Mouse (Mus musculus) kidney, embryonic 15.5 days (tissue): Measurements from ENCODE around the gene Gdf15. TPM values are rescaled to one million over a fixed set of nuclear protein-coding genes. Genes with fewer than 3 reads are reported as not detected.

Source experiments
- ATAC-seq: fragments of 200-750 bp; cut with Nextera tagmentation; replicated peaks from 2 replicates; pipeline ENCODE4 v1.8.0; 2017; ENCODE audit warnings: moderate TSS enrichment; ENCODE audit not compliant: low FRiP score
- H3K27ac ChIP-seq: fragments of 300-500 bp; sonication (generic); 2 replicates; pipeline ENCODE4 v1.5.1; 2015; ENCODE audit warnings: mild to moderate bottlenecking, inconsistent platforms
- H3K27me3 ChIP-seq: fragments of 300-500 bp; sonication (generic); 2 replicates; pipeline ENCODE4 v1.6.1; 2015; ENCODE audit warnings: inconsistent platforms
- H3K36me3 ChIP-seq: fragments of 300-500 bp; sonication (generic); 2 replicates; pipeline ENCODE4 v1.6.1; 2015; ENCODE audit warnings: inconsistent platforms
- H3K4me1 ChIP-seq: fragments of 300-500 bp; sonication (generic); 2 replicates; pipeline ENCODE4 v1.6.1; 2015; ENCODE audit warnings: inconsistent platforms
- H3K4me2 ChIP-seq: fragments of 300-500 bp; sonication (generic); 2 replicates; pipeline ENCODE4 v1.6.1; 2015; ENCODE audit warnings: moderate library complexity, mild to moderate bottlenecking, inconsistent platforms
- H3K4me3 ChIP-seq: fragments of 300-500 bp; sonication (generic); replicated peaks from 2 replicates; pipeline ENCODE4 v1.5.1; 2015; ENCODE audit warnings: mild to moderate bottlenecking, inconsistent platforms
- H3K9ac ChIP-seq: fragments of 300-500 bp; sonication (generic); 2 replicates; pipeline ENCODE4 v1.6.1; 2015; ENCODE audit warnings: mild to moderate bottlenecking, inconsistent platforms
- H3K9me3 ChIP-seq: fragments of 300-500 bp; sonication (generic); replicated peaks from 2 replicates; pipeline ENCODE4 v1.6.1; 2016; ENCODE audit warnings: inconsistent platforms
- WGBS: fragments of 180-500 bp; shearing (Covaris S2); methylation state at CpG from one replicate; pipeline ENCODE4 v1.1.7; 2015; ENCODE audit warnings: mixed read lengths; 5-methylcytosine and 5-hydroxymethylcytosine counted together
- polyA plus RNA-seq: library from polyadenylated mRNA; unstranded; fragments of >200 nt; fragmentation: Nextera tagmentation; extraction: Ambion mirVana; gene quantifications from 2 replicates; pipeline ENCODE4 v1.2.1, GENCODE M21; 2015

Gdf15 gene
- polyA plus RNA-seq, 1 experiment from 2014 or later, result 0.77 TPM

GRCm38 (mm10) chr8:70655469-70655868 is 23.2 kb upstream of the Gdf15 start:
- Histone ChIP-seq H3K9ac (no peak overlapping the region), H3K4me1 (peaks cover 36% of the 10 kb centered on the region), H3K36me3 (peaks cover 62% of the 10 kb centered on the region), H3K4me3 (no peak overlapping the region), H3K9me3 (no peaks in the 10 kb centered on the region), H3K4me2 (no peak overlapping the region), H3K27ac (no peak overlapping the region), H3K27me3 (no peaks in the 10 kb centered on the region)
- no peak for ATAC-seq
- WGBS, result 70% methylated on average over 2 of the region's 2 CpGs

DNA sequence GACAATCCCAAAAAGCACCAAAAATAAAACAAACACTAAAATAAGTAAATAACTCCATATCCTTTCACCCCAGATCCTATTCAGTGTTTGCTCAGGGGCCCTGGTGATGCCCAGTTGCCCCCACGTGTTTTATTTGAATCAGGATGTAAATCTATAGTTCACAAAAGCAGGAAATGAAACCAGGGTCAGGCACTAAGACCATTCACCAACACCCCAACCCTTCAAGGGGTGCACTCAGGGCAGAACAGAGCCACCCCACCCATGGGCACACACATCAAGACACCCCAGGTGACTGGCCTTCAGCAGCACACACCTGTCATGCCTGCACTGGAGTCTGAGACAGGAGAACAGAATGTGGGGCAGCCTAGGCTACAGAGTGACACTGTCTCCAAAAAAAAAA is 21.9 kb upstream of the Gdf15 start:
- Histone ChIP-seq H3K9me3 (no peaks in the 10 kb centered on the region), H3K9ac (no peak overlapping the region), H3K36me3 (peaks cover 75% of the 10 kb centered on the region), H3K4me1 (peaks cover 36% of the 10 kb centered on the region), H3K4me3 (no peak overlapping the region), H3K27me3 (no peaks in the 10 kb centered on the region), H3K27ac (no peak overlapping the region), H3K4me2 (no peak overlapping the region)
- ATAC-seq, result no peak
- WGBS, result 57% methylated on average over 1 of the region's 1 CpGs

DNA sequence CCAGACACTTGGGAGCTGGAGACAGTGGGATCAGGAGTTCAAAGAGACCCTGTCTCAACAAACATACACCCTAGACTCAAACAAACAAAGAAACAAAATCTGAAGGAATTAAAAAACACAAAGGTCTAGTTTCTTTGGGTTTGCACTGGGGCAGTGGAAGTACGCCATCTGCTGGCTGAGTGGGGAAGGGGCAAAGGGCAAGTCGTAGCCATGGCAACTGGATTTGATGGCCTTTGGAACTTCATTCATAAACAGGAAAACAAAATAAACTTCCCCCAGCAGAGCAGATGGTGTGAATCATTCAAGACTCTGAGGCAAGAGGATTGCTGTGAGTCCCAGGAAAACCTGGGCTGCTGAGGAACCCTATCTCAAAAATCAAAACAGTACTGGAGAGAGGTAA is 21.0 kb upstream of the Gdf15 start:
- WGBS, result 57% methylated on average over 2 of the region's 2 CpGs
- no peaks in the 10 kb centered on the region for H3K27me3 ChIP-seq
- H3K4me3 ChIP-seq, result no peak overlapping the region
- H3K9me3 ChIP-seq, result no peaks in the 10 kb centered on the region
- 0 out of 2 replicates have a peak overlapping the region, but pooled peaks have one; percentile 23 for H3K27ac ChIP-seq
- no peak overlapping the region for H3K4me2 ChIP-seq
- peaks cover 82% of the 10 kb centered on the region for H3K36me3 ChIP-seq
- no peak overlapping the region for H3K9ac ChIP-seq
- peaks cover 36% of the 10 kb centered on the region for H3K4me1 ChIP-seq
- no peak for ATAC-seq

DNA sequence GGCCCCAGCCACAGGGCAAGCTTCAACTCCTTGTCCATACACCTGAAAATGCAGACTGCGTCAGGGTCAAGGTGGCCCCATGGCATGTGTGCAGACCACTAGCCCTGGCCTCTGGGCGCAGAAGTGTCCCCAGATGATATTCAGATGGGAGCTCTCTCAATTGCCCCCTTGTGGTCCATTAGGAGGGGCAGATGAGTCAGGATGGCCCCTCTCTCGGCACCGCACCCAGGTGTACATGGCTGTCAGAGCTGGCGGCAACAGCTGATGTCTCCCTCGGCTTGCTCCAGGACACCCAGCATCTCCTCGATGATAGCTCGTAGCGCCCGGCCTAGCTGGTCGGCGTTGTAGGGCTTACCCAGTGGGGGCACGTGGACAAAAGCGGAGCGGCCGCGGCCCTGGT is 18.1 kb upstream of the Gdf15 start:
- peaks cover 50% of the 10 kb centered on the region for H3K4me1 ChIP-seq
- H3K9ac ChIP-seq, result no peak overlapping the region
- no peak overlapping the region for H3K4me3 ChIP-seq
- H3K36me3 ChIP-seq, result peaks cover 60% of the 10 kb centered on the region
- WGBS, result 97% methylated on average over 17 of the region's 17 CpGs
- no peak for ATAC-seq
- H3K4me2 ChIP-seq, result no peak overlapping the region
- no peaks in the 10 kb centered on the region for H3K27me3 ChIP-seq
- H3K27ac ChIP-seq, result 0 out of 2 replicates have a peak overlapping the region, but pooled peaks have one; percentile 70
- H3K9me3 ChIP-seq, result no peaks in the 10 kb centered on the region

DNA sequence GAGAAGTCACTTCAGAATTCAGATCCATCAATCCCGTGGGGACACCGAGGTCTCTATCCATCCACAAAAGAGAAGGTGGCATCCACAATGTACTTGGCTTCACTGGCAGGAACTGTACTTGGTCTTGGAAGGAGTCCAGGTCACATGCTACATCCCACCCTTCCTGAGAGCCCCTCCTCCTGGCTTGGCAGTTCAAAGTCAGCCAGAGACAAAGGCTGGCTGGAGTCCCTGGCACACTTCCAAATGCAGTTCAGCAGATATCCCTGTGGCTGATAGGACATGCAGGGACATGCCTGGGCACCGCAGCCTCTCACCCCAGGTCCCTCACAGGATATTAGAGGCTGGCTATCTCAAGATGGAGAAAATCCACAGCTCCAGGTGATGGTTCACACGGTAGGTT is 17.1 kb upstream of the Gdf15 start:
- Histone ChIP-seq H3K4me3 (no peak overlapping the region), H3K36me3 (peaks cover 50% of the 10 kb centered on the region), H3K4me2 (no peak overlapping the region), H3K4me1 (peaks cover 54% of the 10 kb centered on the region), H3K9ac (0 out of 2 replicates have a peak overlapping the region, but pooled peaks have one; percentile 14), H3K27ac (peak overlapping the region; percentile 70), H3K9me3 (no peaks in the 10 kb centered on the region), H3K27me3 (no peaks in the 10 kb centered on the region)
- WGBS, result 70% methylated on average over 4 of the region's 4 CpGs
- ATAC-seq, result peak; percentile 47

DNA sequence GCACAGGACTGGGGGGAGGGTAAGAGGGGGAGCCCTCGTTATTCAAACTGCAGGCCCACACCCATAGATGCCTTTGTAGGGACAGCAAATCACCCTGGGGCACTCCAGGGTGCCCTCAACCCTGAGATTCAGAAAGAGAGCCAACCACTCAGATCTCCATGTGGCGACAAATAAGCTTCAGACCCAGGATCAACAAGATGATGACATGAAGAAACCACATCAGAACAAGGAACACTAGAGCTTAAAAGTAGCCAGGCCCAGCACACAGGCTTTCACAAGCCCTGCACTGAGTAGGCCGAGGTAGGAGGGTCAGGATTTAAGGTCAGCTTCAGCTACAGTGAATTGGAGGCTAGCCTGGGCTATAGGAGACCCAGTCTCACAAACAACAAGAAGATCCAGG is 16.7 kb upstream of the Gdf15 start:
- H3K9me3 ChIP-seq, result no peaks in the 10 kb centered on the region
- no peak overlapping the region for H3K4me3 ChIP-seq
- WGBS, result 67% methylated on average over 3 of the region's 3 CpGs
- no peak overlapping the region for H3K4me2 ChIP-seq
- H3K27ac ChIP-seq, result peak overlapping the region; percentile 70
- peaks cover 54% of the 10 kb centered on the region for H3K4me1 ChIP-seq
- H3K9ac ChIP-seq, result no peak overlapping the region
- peaks cover 50% of the 10 kb centered on the region for H3K36me3 ChIP-seq
- no peaks in the 10 kb centered on the region for H3K27me3 ChIP-seq
- ATAC-seq, result no peak

DNA sequence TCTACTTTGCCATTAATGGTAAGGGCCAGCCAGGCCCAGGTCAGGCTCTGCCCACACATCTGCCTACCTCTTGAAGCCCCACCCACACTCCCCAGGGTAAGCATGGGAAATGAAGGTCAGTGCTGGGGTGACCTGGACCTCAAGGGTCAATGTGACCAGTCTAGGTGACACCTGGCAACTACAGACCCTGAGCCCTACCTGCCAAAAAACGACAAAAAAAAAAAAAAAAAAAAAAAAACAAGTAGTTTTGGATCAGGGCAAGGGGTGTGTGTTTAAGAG is 15.8 kb upstream of the Gdf15 start:
- Histone ChIP-seq H3K27me3 (no peaks in the 10 kb centered on the region), H3K36me3 (peaks cover 46% of the 10 kb centered on the region), H3K27ac (peak overlapping the region; percentile 70), H3K9me3 (no peaks in the 10 kb centered on the region), H3K4me2 (no peak overlapping the region), H3K4me1 (peaks cover 51% of the 10 kb centered on the region), H3K4me3 (no peak overlapping the region), H3K9ac (no peak overlapping the region)
- no peak for ATAC-seq
- whole genome bisulfite sequencing, result 23% methylated on average over 1 of the region's 1 CpGs

DNA sequence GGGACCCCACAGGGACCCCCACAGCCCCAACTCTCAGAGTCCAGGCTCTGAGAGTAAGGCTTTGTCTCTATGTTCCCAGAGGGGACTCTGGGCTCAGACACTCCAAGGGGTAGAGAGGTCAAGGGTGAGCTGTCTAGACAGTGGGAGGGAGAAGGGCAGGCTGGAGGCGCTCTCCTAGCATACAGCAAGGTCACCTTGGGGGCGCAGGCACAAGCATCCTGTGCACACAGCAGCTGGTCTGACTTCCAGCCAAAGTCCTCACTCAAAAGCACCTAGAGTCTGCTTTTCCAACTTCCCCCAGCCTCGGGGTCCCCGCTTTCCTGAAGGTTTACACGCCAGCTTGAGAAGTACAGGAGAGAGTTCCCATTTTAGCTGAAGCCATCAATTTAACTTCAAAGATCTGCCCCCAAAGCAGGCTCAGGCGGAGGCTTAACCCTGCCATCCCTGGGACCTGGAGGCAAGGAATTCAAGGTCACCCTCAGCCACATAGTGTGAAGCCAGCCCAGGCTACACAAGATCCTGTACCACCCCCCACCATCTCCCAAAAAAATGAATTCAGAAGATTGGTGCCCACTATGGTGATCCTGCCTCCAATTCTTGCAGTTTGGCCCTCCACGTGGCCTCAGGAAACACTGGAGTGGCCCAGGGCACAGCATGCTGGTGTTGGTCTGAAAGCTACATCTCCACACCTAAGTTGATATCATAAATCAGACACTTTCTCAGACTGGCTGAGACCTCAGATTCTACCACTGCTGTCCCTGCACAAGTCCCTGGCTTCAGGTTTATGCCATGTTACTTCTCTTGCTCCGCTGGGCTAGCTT is 15.3 kb upstream of the Gdf15 start:
- peaks cover 40% of the 10 kb centered on the region for H3K36me3 ChIP-seq
- H3K4me2 ChIP-seq, result no peak overlapping the region
- H3K4me1 ChIP-seq, result peaks cover 51% of the 10 kb centered on the region
- H3K9me3 ChIP-seq, result no peaks in the 10 kb centered on the region
- no peaks in the 10 kb centered on the region for H3K27me3 ChIP-seq
- peak; percentile 26; the same call in 1 of the 2 replicates for ATAC-seq
- H3K4me3 ChIP-seq, result no peak overlapping the region
- WGBS, result 26% methylated on average over 8 of the region's 8 CpGs
- no peak overlapping the region for H3K9ac ChIP-seq
- peak overlapping the region; percentile 70 for H3K27ac ChIP-seq

GRCm38 (mm10) chr8:70646775-70647174 is 14.5 kb upstream of the Gdf15 start:
- Histone ChIP-seq H3K9me3 (no peaks in the 10 kb centered on the region), H3K36me3 (peaks cover 32% of the 10 kb centered on the region), H3K9ac (no peak overlapping the region), H3K27me3 (no peaks in the 10 kb centered on the region), H3K4me3 (no peak overlapping the region), H3K4me1 (peaks cover 51% of the 10 kb centered on the region), H3K4me2 (no peak overlapping the region), H3K27ac (no peak overlapping the region)
- no peak for ATAC-seq

- Histone ChIP-seq H3K4me1 (peaks cover 51% of the 10 kb centered on the region), H3K27ac (peak overlapping the region; percentile 60; the same call in 1 of the 2 replicates)
- WGBS, result 67% methylated on average over 6 of the region's 6 CpGs
Measured at GRCm38 (mm10) chr8:70646369-70646768, 14.1 kb upstream of the Gdf15 start.

DNA sequence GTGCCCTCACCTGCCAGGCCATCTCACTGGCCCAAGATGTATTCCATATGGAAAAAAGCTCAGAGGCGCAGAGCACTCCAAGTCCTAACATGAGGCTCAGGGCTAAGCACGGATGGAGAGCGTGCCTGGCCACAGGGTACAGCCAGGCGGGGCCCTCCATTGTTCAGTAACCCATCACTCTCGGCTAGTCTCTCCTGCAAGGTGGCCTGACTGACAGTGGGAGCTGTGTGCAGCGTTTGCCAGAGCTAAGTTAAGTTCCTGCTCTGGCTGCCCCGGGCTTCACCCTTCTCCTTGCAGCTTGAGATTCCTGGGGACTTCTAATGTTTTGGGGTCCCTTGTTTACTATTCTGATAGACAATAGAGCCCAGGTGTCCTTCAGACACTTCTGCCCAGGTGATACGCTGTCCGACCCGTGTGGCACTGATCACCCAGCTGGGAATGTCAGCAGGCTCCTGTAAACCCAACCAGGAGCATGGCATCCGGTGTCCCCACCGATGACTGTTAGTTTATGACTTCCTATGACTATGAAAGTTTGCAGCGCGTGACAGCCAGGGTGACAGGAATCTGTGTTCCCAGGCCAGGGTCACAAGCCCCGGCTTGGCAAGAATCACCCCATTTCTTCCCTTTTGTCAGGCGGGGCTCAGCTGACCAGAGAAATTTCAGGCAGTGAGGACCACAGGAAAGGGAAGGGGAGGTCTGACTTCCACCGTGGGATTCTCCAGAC is 13.4 kb upstream of the Gdf15 start:
- H3K27ac ChIP-seq, result peak overlapping the region; percentile 60
- H3K4me3 ChIP-seq, result no peak overlapping the region
- no peaks in the 10 kb centered on the region for H3K27me3 ChIP-seq
- H3K9ac ChIP-seq, result no peak overlapping the region
- peak overlapping the region; percentile 8; the same call in 1 of the 2 replicates for H3K4me2 ChIP-seq
- WGBS, result 30% methylated on average over 17 of the region's 17 CpGs
- H3K9me3 ChIP-seq, result no peaks in the 10 kb centered on the region
- peaks cover 21% of the 10 kb centered on the region for H3K36me3 ChIP-seq
- H3K4me1 ChIP-seq, result peaks cover 51% of the 10 kb centered on the region
- ATAC-seq, result peak; percentile 24; the same call in 1 of the 2 replicates

More at GRCm38 (mm10) chr8:70646369-70646768, 14.1 kb upstream of the Gdf15 start:
- Histone ChIP-seq H3K27me3 (no peaks in the 10 kb centered on the region), H3K9ac (no peak overlapping the region), H3K36me3 (peaks cover 28% of the 10 kb centered on the region), H3K4me2 (peak overlapping the region; percentile 8; the same call in 1 of the 2 replicates), H3K4me3 (no peak overlapping the region), H3K9me3 (no peaks in the 10 kb centered on the region)
- ATAC-seq, result no peak

- Histone ChIP-seq H3K9ac (no peak overlapping the region), H3K9me3 (no peaks in the 10 kb centered on the region), H3K27ac (no peak overlapping the region), H3K4me1 (peaks cover 42% of the 10 kb centered on the region), H3K4me2 (no peak overlapping the region), H3K36me3 (peaks cover 7% of the 10 kb centered on the region; the same call in 1 of the 2 replicates), H3K27me3 (no peaks in the 10 kb centered on the region), H3K4me3 (no peak overlapping the region)
- ATAC-seq, result no peak
- WGBS, result 89% methylated on average over 2 of the region's 2 CpGs
Measured at GRCm38 (mm10) chr8:70644065-70644464, 11.8 kb upstream of the Gdf15 start.
